Mouse (Mus musculus): Measurements from ENCODE around the gene Fdxacb1. TPM values are rescaled to one million over a fixed set of nuclear protein-coding genes. Genes with fewer than 3 reads are reported as not detected.

Gene Fdxacb1
- polyA plus RNA-seq, 1 experiment from 2014 or later: 11.7 TPM

Other genes starting within 250 kb of the Fdxacb1 start
- gene Pts, start 239.5 kb upstream of the Fdxacb1 start, polyA plus RNA-seq (2015; fragmentation: Nextera tagmentation; extraction: Ambion mirVana): 114 and 124 TPM in 2 replicates
- gene Il18, start 213.4 kb upstream of the Fdxacb1 start, polyA plus RNA-seq (2015; fragmentation: Nextera tagmentation; extraction: Ambion mirVana): 21.0 and 26.0 TPM in 2 replicates
- 0.44 and 0.60 TPM in 2 replicates for gene Bco2, start 213.1 kb upstream of the Fdxacb1 start, polyA plus RNA-seq (2015; fragmentation: Nextera tagmentation; extraction: Ambion mirVana)
- gene Tex12, start 206.9 kb upstream of the Fdxacb1 start, polyA plus RNA-seq (2015; fragmentation: Nextera tagmentation; extraction: Ambion mirVana): 0.24 and 0.28 TPM in 2 replicates
- gene Sdhd, start 164.4 kb upstream of the Fdxacb1 start, polyA plus RNA-seq (2015; fragmentation: Nextera tagmentation; extraction: Ambion mirVana): 222 and 248 TPM in 2 replicates
- 325 and 329 TPM in 2 replicates for gene Timm8b, start 164.3 kb upstream of the Fdxacb1 start, polyA plus RNA-seq (2015; fragmentation: Nextera tagmentation; extraction: Ambion mirVana)
- 5.7 and 5.9 TPM in 2 replicates for gene Pih1d2, start 150.9 kb upstream of the Fdxacb1 start, polyA plus RNA-seq (2015; fragmentation: Nextera tagmentation; extraction: Ambion mirVana)
- 16.4 and 19.8 TPM in 2 replicates for gene Nkapd1, start 150.8 kb upstream of the Fdxacb1 start, polyA plus RNA-seq (2015; fragmentation: Nextera tagmentation; extraction: Ambion mirVana)
- gene Dlat, start 108.5 kb upstream of the Fdxacb1 start, polyA plus RNA-seq (2015; fragmentation: Nextera tagmentation; extraction: Ambion mirVana): 47.0 and 54.3 TPM in 2 replicates
- gene Dixdc1, start 28.7 kb upstream of the Fdxacb1 start, polyA plus RNA-seq (2015; fragmentation: Nextera tagmentation; extraction: Ambion mirVana): 37.8 and 41.0 TPM in 2 replicates
- gene 2310030G06Rik, start 21.7 kb upstream of the Fdxacb1 start, polyA plus RNA-seq (2015; fragmentation: Nextera tagmentation; extraction: Ambion mirVana): 1.2 and 2.5 TPM in 2 replicates
- 8.1 and 9.1 TPM in 2 replicates for gene Cryab, start 16.9 kb upstream of the Fdxacb1 start, polyA plus RNA-seq (2015; fragmentation: Nextera tagmentation; extraction: Ambion mirVana)
- gene Hspb2, start 15.9 kb upstream of the Fdxacb1 start, polyA plus RNA-seq (2015; fragmentation: Nextera tagmentation; extraction: Ambion mirVana): 0.84 and 0.91 TPM in 2 replicates
- 57.2 and 61.5 TPM in 2 replicates for gene Alg9, start 6.8 kb downstream of the Fdxacb1 start, polyA plus RNA-seq (2015; fragmentation: Nextera tagmentation; extraction: Ambion mirVana)
- gene 1110032A03Rik, start 7.3 kb downstream of the Fdxacb1 start, polyA plus RNA-seq (2015; fragmentation: Nextera tagmentation; extraction: Ambion mirVana): 46.7 and 56.0 TPM in 2 replicates
- gene Ppp2r1b, start 77.1 kb downstream of the Fdxacb1 start, polyA plus RNA-seq (2015; fragmentation: Nextera tagmentation; extraction: Ambion mirVana): 38.8 and 42.7 TPM in 2 replicates
- gene Sik2, start 240.8 kb downstream of the Fdxacb1 start, polyA plus RNA-seq (2015; fragmentation: Nextera tagmentation; extraction: Ambion mirVana): 19.5 and 20.2 TPM in 2 replicates

All from midbrain, embryonic 16.5 days (tissue).